Mouse (Mus musculus) midbrain, embryonic 14.5 days (tissue): Measurements from ENCODE around the gene Ugt1a9. TPM values are rescaled to one million over a fixed set of nuclear protein-coding genes. Genes with fewer than 3 reads are reported as not detected.

ENCODE experiments used
- ATAC-seq: fragments of 200-750 bp; cut with Nextera tagmentation; 2 replicates; pipeline ENCODE4 v1.8.0; 2017; ENCODE audit warnings: moderate number of reproducible peaks, moderate library complexity; ENCODE audit not compliant: low FRiP score, low TSS enrichment
- DNase-seq: peaks from one replicate; pipeline ENCODE4 v3.0.0-alpha.2; 2015
- H3K27ac ChIP-seq: fragments of 300-500 bp; sonication (generic); replicated peaks from 2 replicates; pipeline ENCODE4 v1.5.1; 2014; ENCODE audit warnings: mild to moderate bottlenecking, low read depth, low read length, moderate library complexity
- H3K27me3 ChIP-seq: fragments of 300-500 bp; sonication (generic); 2 replicates; pipeline ENCODE4 v1.6.1; 2014; ENCODE audit warnings: low read length, control low read depth, mixed read lengths; ENCODE audit not compliant: control insufficient read depth, insufficient read depth
- H3K36me3 ChIP-seq: fragments of 300-500 bp; sonication (generic); 2 replicates; pipeline ENCODE4 v1.6.1; 2014; ENCODE audit warnings: low read length, control low read depth; ENCODE audit not compliant: control insufficient read depth, insufficient read depth
- H3K4me1 ChIP-seq: fragments of 300-500 bp; sonication (generic); 2 replicates; pipeline ENCODE4 v1.6.1; 2014; ENCODE audit warnings: mild to moderate bottlenecking, antibody characterized with exemption, low read length, control low read depth; ENCODE audit not compliant: control insufficient read depth, insufficient read depth
- H3K4me2 ChIP-seq: fragments of 300-500 bp; sonication (generic); 2 replicates; pipeline ENCODE4 v1.6.1; 2014; ENCODE audit warnings: mild to moderate bottlenecking, low read length, moderate library complexity
- H3K4me3 ChIP-seq: fragments of 300-500 bp; sonication (generic); replicated peaks from 2 replicates; pipeline ENCODE4 v1.5.1; 2014; ENCODE audit warnings: low read depth, low read length
- H3K9ac ChIP-seq: fragments of 300-500 bp; sonication (generic); replicated peaks from 2 replicates; pipeline ENCODE4 v1.6.1; 2014; ENCODE audit warnings: mild to moderate bottlenecking, low read length, moderate library complexity
- H3K9me3 ChIP-seq: fragments of 300-500 bp; sonication (generic); 2 replicates; pipeline ENCODE4 v1.6.1; 2016; ENCODE audit warnings: low read length, control low read depth, mixed read lengths; ENCODE audit not compliant: control insufficient read depth
- WGBS: fragments of 180-500 bp; shearing (Covaris S2); extraction: QIAGEN DNeasy Blood & Tissue Kit; methylation state at CpG from one replicate; pipeline ENCODE4 v1.1.7; 2014; 5-methylcytosine and 5-hydroxymethylcytosine counted together
- polyA plus RNA-seq: library from polyadenylated mRNA; unstranded; fragments of >200 nt; fragmentation: Nextera tagmentation; extraction: Ambion mirVana; gene quantifications from 2 replicates; pipeline ENCODE4 v1.2.1, GENCODE M21; 2014

The Ugt1a9 gene
- polyA plus RNA-seq, 1 experiment from 2014 or later = not detected

- peaks cover 40% of the 10 kb centered on the region for H3K36me3 ChIP-seq
- H3K27ac ChIP-seq = no peak overlapping the region
- no peaks in the 10 kb centered on the region for H3K27me3 ChIP-seq
- no peak overlapping the region for H3K4me2 ChIP-seq
- DNase-seq (no peak), ATAC-seq (no peak)
- 69% methylated on average over 6 of the region's 6 CpGs for WGBS
- peaks cover 43% of the 10 kb centered on the region for H3K9me3 ChIP-seq
- H3K4me1 ChIP-seq = no peaks in the 10 kb centered on the region
- H3K4me3 ChIP-seq = no peak overlapping the region
- no peak overlapping the region for H3K9ac ChIP-seq
These were observed 187.8 kb downstream of the Ugt1a9 start for GRCm38 (mm10) chr1:88258361-88258760.

GRCm38 (mm10) chr1:88258881-88259642 lies 188.5 kb downstream of the Ugt1a9 start:
- peaks cover 36% of the 10 kb centered on the region for H3K9me3 ChIP-seq
- H3K4me1 ChIP-seq = no peaks in the 10 kb centered on the region
- 82% methylated on average over 8 of the region's 8 CpGs for WGBS
- peaks cover 47% of the 10 kb centered on the region for H3K36me3 ChIP-seq
- no peak overlapping the region for H3K27ac ChIP-seq
- no peak overlapping the region for H3K9ac ChIP-seq
- ATAC-seq (no peak), DNase-seq (no peak)
- no peak overlapping the region for H3K4me2 ChIP-seq
- H3K4me3 ChIP-seq = no peak overlapping the region
- no peaks in the 10 kb centered on the region for H3K27me3 ChIP-seq

- H3K9ac ChIP-seq = no peak overlapping the region
- 84% methylated on average over 4 of the region's 4 CpGs for WGBS
- H3K27me3 ChIP-seq = no peaks in the 10 kb centered on the region
- no peaks in the 10 kb centered on the region for H3K4me1 ChIP-seq
- H3K36me3 ChIP-seq = peaks cover 53% of the 10 kb centered on the region
- DNase-seq (no peak), ATAC-seq (no peak)
- H3K9me3 ChIP-seq = peaks cover 32% of the 10 kb centered on the region
- H3K4me2 ChIP-seq = no peak overlapping the region
- H3K27ac ChIP-seq = no peak overlapping the region
- no peak overlapping the region for H3K4me3 ChIP-seq
These were observed 189.0 kb downstream of the Ugt1a9 start for GRCm38 (mm10) chr1:88259643-88260024.

GRCm38 (mm10) chr1:88260114-88260513 lies 189.5 kb downstream of the Ugt1a9 start:
- Histone ChIP-seq H3K4me2 (no peak overlapping the region), H3K4me1 (no peaks in the 10 kb centered on the region), H3K4me3 (no peak overlapping the region), H3K9me3 (peaks cover 28% of the 10 kb centered on the region), H3K36me3 (peaks cover 57% of the 10 kb centered on the region), H3K27ac (no peak overlapping the region), H3K27me3 (no peaks in the 10 kb centered on the region), H3K9ac (no peak overlapping the region)
- WGBS = 84% methylated on average over 6 of the region's 6 CpGs
- DNase-seq = peak; percentile 48
- ATAC-seq = peak; percentile 4; the same call in 1 of the 2 replicates

- Histone ChIP-seq H3K36me3 (peaks cover 64% of the 10 kb centered on the region), H3K4me3 (no peak overlapping the region), H3K4me2 (no peak overlapping the region), H3K9me3 (peaks cover 21% of the 10 kb centered on the region), H3K27ac (no peak overlapping the region), H3K9ac (no peak overlapping the region), H3K27me3 (no peaks in the 10 kb centered on the region), H3K4me1 (no peaks in the 10 kb centered on the region)
- no peak for ATAC-seq
- no peak for DNase-seq
- WGBS = 86% methylated on average over 10 of the region's 10 CpGs
These were observed 190.2 kb downstream of the Ugt1a9 start for GRCm38 (mm10) chr1:88260604-88261377.

GRCm38 (mm10) chr1:88261706-88262105 lies 191.1 kb downstream of the Ugt1a9 start:
- ATAC-seq (no peak), DNase-seq (no peak)
- Histone ChIP-seq H3K27me3 (no peaks in the 10 kb centered on the region), H3K9me3 (peaks cover 12% of the 10 kb centered on the region), H3K4me3 (no peak overlapping the region), H3K36me3 (peaks cover 73% of the 10 kb centered on the region), H3K9ac (no peak overlapping the region), H3K4me1 (no peaks in the 10 kb centered on the region), H3K4me2 (no peak overlapping the region), H3K27ac (no peak overlapping the region)
- 88% methylated on average over 7 of the region's 7 CpGs for WGBS

- no peaks in the 10 kb centered on the region for H3K27me3 ChIP-seq
- peaks cover 6% of the 10 kb centered on the region for H3K9me3 ChIP-seq
- H3K4me3 ChIP-seq = no peak overlapping the region
- peak; percentile 65 for DNase-seq
- no peak overlapping the region for H3K9ac ChIP-seq
- H3K4me2 ChIP-seq = no peak overlapping the region
- H3K36me3 ChIP-seq = peaks cover 79% of the 10 kb centered on the region
- no peak overlapping the region for H3K27ac ChIP-seq
- no peaks in the 10 kb centered on the region for H3K4me1 ChIP-seq
- WGBS = 88% methylated on average over 4 of the region's 4 CpGs
- ATAC-seq = no peak
These were observed 191.7 kb downstream of the Ugt1a9 start for GRCm38 (mm10) chr1:88262255-88262654.

- Histone ChIP-seq H3K27ac (no peak overlapping the region), H3K4me1 (no peaks in the 10 kb centered on the region), H3K9ac (no peak overlapping the region), H3K9me3 (no peaks in the 10 kb centered on the region), H3K4me3 (no peak overlapping the region), H3K36me3 (peaks cover 86% of the 10 kb centered on the region), H3K27me3 (no peaks in the 10 kb centered on the region), H3K4me2 (no peak overlapping the region)
- ATAC-seq (no peak), DNase-seq (no peak)
- WGBS = 78% methylated on average over 6 of the region's 6 CpGs
These were observed 192.4 kb downstream of the Ugt1a9 start for GRCm38 (mm10) chr1:88262961-88263360.
